Mouse (Mus musculus) liver, postnatal 0 days (tissue): ENCODE data around the gene Hoxd4.

Source experiments
- CTCF ChIP-seq: sonication (generic); IDR thresholded peaks from 2 replicates; pipeline ENCODE4 v1.5.1; 2016; ENCODE audit warnings: antibody characterized with exemption, low read depth
- EP300 ChIP-seq: IDR thresholded peaks from 2 replicates; pipeline ENCODE4 v1.6.1; 2016; ENCODE audit warnings: antibody characterized with exemption, low read depth, mild to moderate bottlenecking

DNA sequence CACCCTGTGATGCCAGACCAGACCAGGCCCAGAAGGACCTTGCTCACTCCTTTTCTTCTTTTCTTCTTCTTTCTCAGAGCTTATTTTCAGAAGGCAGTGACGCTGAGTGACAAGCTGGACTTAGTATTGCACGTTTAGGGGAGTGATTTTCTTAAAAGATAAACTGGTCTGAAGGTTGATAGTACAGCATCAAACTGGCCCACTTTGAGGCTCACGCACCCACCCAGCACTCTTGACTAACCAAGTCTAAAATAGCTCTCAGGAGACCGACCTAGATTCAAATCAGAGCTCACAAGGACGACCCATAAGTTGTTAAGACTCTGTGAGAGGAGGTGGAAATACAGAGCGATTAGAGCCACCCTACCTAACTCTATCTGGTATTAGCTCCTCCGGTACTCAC, 45.3 kb upstream of the Hoxd4 start:
- TF ChIP-seq CTCF (no peak), EP300 (no peak)
